Mouse (Mus musculus): Measurements from ENCODE around the gene Pfn2. TPM values are rescaled to one million over a fixed set of nuclear protein-coding genes. Genes with fewer than 3 reads are reported as not detected.

Pfn2 gene
- 4.1 TPM for total RNA-seq (2023)

GRCm38 (mm10) chr3:57847760-57848185 lies at the start of gene Pfn2:
Gene Pfn2 (minus strand): TSS chr3:57848079.

Other genes with a start within 250 kb of the Pfn2 start
- 34.4 TPM for gene Commd2, start 196.4 kb downstream of the Pfn2 start, total RNA-seq (2023)
- gene Ankub1, start 155.3 kb downstream of the Pfn2 start, total RNA-seq (2023), result not detected
- gene Rnf13, start 112.0 kb downstream of the Pfn2 start, total RNA-seq (2023), result 32.6 TPM

Measured in CD4-positive naive resting alpha-beta T cell, adult 76 days (primary cell).